Mouse (Mus musculus) ES-Bruce4 (cell line): ENCODE results near the gene Col6a6.

Experiments used
- CTCF ChIP-seq: IDR thresholded peaks from one replicate; pipeline ENCODE4 v1.8.1; 2011; ENCODE audit warnings: low read depth, low read length
- EP300 ChIP-seq: IDR thresholded peaks from 2 replicates; pipeline ENCODE4 v1.6.1; 2011; ENCODE audit warnings: low read depth, low read length; ENCODE audit not compliant: insufficient read depth
- POLR2A ChIP-seq: IDR thresholded peaks from one replicate; pipeline ENCODE4 v1.8.1; 2011; ENCODE audit warnings: low read length; ENCODE audit not compliant: insufficient read depth

- TF ChIP-seq POLR2A (no peak), CTCF (no peak), EP300 (no peak)
Observed at GRCm38 (mm10) chr9:105700702-105701101, 127.3 kb downstream of the Col6a6 start.
